Mouse (Mus musculus) right cerebral cortex, postnatal 25 days (tissue): ENCODE results near the gene Ybx1.
A peak's percentile ranks its signal among the peaks of the same experiment; 100 is the strongest.

ENCODE experiments used
- DNase-seq: peaks from one replicate; pipeline ENCODE4 v3.0.0; 2022

Gene Ybx1

DNA sequence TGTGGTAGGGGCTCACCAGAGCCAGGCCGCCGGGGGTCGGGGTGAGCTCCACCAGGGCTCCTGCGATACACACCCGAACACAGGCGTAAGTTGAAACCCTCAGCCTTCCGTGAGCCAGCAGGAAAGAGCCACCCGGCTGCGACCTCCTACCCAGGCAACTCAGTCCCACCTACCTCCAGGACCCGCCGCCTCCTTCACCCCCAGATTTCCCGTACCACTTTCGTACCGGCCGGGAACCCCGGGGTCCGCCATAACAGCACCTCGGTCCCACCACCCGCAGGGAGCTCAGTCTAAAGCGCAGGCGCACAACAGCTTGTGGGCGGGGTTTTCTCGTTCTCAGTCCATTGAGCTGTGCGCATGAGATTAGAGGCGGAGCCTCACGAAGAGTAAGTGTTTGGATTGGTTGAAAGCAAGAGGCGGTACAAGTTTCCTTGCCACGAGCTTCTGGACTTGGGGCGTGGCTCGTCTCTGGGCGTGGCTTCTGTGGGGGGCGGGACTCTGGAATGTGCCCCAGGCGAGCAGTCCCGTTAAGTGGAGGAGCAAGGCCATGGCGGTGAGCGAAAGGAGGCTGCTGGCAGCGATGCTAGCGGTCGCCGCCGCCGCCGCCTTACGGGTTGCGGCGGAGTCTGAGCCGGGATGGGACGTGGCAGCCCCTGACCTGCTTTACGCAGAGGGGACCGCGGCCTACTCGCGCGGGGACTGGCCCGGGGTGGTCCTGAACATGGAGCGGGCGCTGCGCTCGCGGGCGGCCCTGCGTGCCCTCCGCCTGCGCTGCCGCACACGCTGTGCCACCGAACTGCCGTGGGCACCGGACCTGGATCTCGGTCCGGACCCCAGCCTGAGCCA lies 61.8 kb downstream of the Ybx1 start, which contains the start of the genes AU022252 and P3h1:
Gene AU022252, minus strand, starts transcription at position 303 of the 846 bp plus-strand sequence.
Gene P3h1, plus strand, starts transcription at position 506 of the 846 bp plus-strand sequence.
- peak; percentile 97 for DNase-seq
